Comparison of ENCODE assay signal across 15 mouse cellular contexts in genomic region chr1:184046070-184046677, GRCm38 (mm10). TPM values are rescaled to one million over a fixed set of nuclear protein-coding genes. Genes with fewer than 3 reads are reported as not detected.
DNase-seq lines count a peak whose midpoint lies in the region; ATAC-seq and TF ChIP-seq lines count a peak whose summit lies in the region.
"Had no signal": no experiment of that assay in that cellular context is flagged by ENCODE, and none has a peak within 500 bp of the region (broad histone marks: within the 10 kb centered on the region; RNA-seq: fewer than 3 reads in every experiment).

No protein-coding gene starts in this region.

- ATAC-seq in limb, embryonic 11.5 days (ENCODE audit: insufficient number of reproducible peaks, low FRiP score, low TSS enrichment, low read depth), result peak; percentile 80
- ATAC-seq: intestine, embryonic 15.5 days had no signal

- H3K4me3 ChIP-seq in thymus, adult 2 months (ENCODE audit: control insufficient read depth, insufficient read depth, low read length), result no peak overlapping the region
- H3K4me3 ChIP-seq in embryonic facial prominence, embryonic 10.5 days, result 0 out of 2 replicates have a peak overlapping the region, but pooled peaks have one; percentile 13
- no peak overlapping the region for H3K4me3 ChIP-seq in limb, embryonic 11.5 days (ENCODE audit: low read depth, low read length)
- H3K4me3 ChIP-seq: heart, embryonic 13.5 days; intestine, embryonic 15.5 days; layer of hippocampus, adult 2 months had no signal

- no peak for TF ChIP-seq CTCF in thymus, adult 2 months (IDR thresholded peaks at IDR 0.05; ENCODE audit: borderline replicate concordance, control insufficient read depth, extremely low read depth, insufficient read depth, low read length, poor library complexity)

- H3K9ac ChIP-seq in limb, embryonic 11.5 days (ENCODE audit: low read length), result no peak overlapping the region
- H3K9ac ChIP-seq: heart, embryonic 13.5 days; intestine, embryonic 15.5 days had no signal

- H3K4me1 ChIP-seq in thymus, adult 2 months (replicated peaks; ENCODE audit: control insufficient read depth, insufficient read depth, low read length), result peaks cover 38% of the 10 kb centered on the region
- H3K4me1 ChIP-seq in embryonic facial prominence, embryonic 10.5 days, result peaks cover 49% of the 10 kb centered on the region
- peaks cover 22% of the 10 kb centered on the region for H3K4me1 ChIP-seq in limb, embryonic 11.5 days (ENCODE audit: control insufficient read depth, insufficient read depth, low read length)
- H3K4me1 ChIP-seq: intestine, embryonic 15.5 days had no signal

- H3K9me3 ChIP-seq in embryonic facial prominence, embryonic 10.5 days, result no peaks in the 10 kb centered on the region
- no peaks in the 10 kb centered on the region for H3K9me3 ChIP-seq in limb, embryonic 11.5 days (ENCODE audit: control insufficient read depth, low read length)
- H3K9me3 ChIP-seq: heart, embryonic 13.5 days; intestine, embryonic 15.5 days had no signal

- H3K4me2 ChIP-seq in limb, embryonic 11.5 days (ENCODE audit: low read depth, severe bottlenecking), result no peak overlapping the region
- H3K4me2 ChIP-seq: heart, embryonic 13.5 days; intestine, embryonic 15.5 days; liver, embryonic 11.5 days had no signal

- no peak overlapping the region for H3K27ac ChIP-seq in thymus, adult 2 months (ENCODE audit: control insufficient read depth, insufficient read depth, low read length)
- H3K27ac ChIP-seq in embryonic facial prominence, embryonic 10.5 days (replicated peaks), result peak overlapping the region; percentile 61
- H3K27ac ChIP-seq in limb, embryonic 11.5 days (replicated peaks; ENCODE audit: low read depth, low read length), result peak overlapping the region; percentile 39; the same call in 1 of the 2 replicates
- H3K27ac ChIP-seq: heart, embryonic 13.5 days; intestine, embryonic 15.5 days; layer of hippocampus, adult 2 months had no signal

- TF ChIP-seq POLR2A in thymus, adult 2 months (IDR thresholded peaks at IDR 0.05; ENCODE audit: control insufficient read depth, extremely low read depth, insufficient read depth, low read length, poor library complexity), result no peak

- 90% methylated on average over 6 of the region's 6 CpGs for WGBS in thymus, adult 2 months
- 24% methylated on average over 6 of the region's 6 CpGs for WGBS in embryonic facial prominence, embryonic 10.5 days
- 13% methylated on average over 6 of the region's 6 CpGs for WGBS in limb, embryonic 11.5 days

- H3K27me3 ChIP-seq in thymus, adult 2 months (ENCODE audit: control insufficient read depth, insufficient read depth, low read length), result no peaks in the 10 kb centered on the region
- no peaks in the 10 kb centered on the region for H3K27me3 ChIP-seq in embryonic facial prominence, embryonic 10.5 days (replicated peaks; ENCODE audit: low read depth, poor library complexity, severe bottlenecking)
- H3K27me3 ChIP-seq in limb, embryonic 11.5 days (ENCODE audit: control insufficient read depth, insufficient read depth, low read length), result no peaks in the 10 kb centered on the region
- H3K27me3 ChIP-seq: heart, embryonic 13.5 days; intestine, embryonic 15.5 days had no signal

- intact Hi-C loops in heart, postnatal 25 days (cut with DNase I), result no loop called here

- peak; percentile 48 for DNase-seq in thymus, adult 2 months
- no peak for DNase-seq in thymus, postnatal 0 days (ENCODE audit: low spot score)
- DNase-seq in embryonic facial prominence, embryonic 10.5 days (ENCODE audit: low spot score), result peak; percentile 82
- DNase-seq in limb, embryonic 11.5 days (ENCODE audit: low spot score), result peak; percentile 76
- DNase-seq in kidney, postnatal 4 days, result no peak
- DNase-seq in MN1 (ENCODE audit: low spot score), result no peak
- DNase-seq in heart, adult 8-10 months (ENCODE audit: low spot score), result no peak
- no peak for DNase-seq in heart, postnatal 25 days (ENCODE audit: low spot score)
- DNase-seq: adrenal gland, postnatal 10 days; gastrocnemius, postnatal 10 days had no signal

- peaks cover 35% of the 10 kb centered on the region for H3K36me3 ChIP-seq in thymus, adult 2 months (ENCODE audit: control insufficient read depth, insufficient read depth, low read length)
- H3K36me3 ChIP-seq in embryonic facial prominence, embryonic 10.5 days (replicated peaks), result no peaks in the 10 kb centered on the region
- no peaks in the 10 kb centered on the region for H3K36me3 ChIP-seq in limb, embryonic 11.5 days (ENCODE audit: control insufficient read depth, insufficient read depth, low read length)
- H3K36me3 ChIP-seq: G1E; intestine, embryonic 15.5 days had no signal

RNA-seq across cellular contexts. Expression of gene 1700056E22Rik, which starts 12.1 kb away (rescaled TPM):
- 5.0 and 7.8 TPM in 2 replicates for polyA plus RNA-seq in thymus, adult 2 months (2012; rRNA removed)
- polyA plus RNA-seq in thymus, postnatal 0 days (2015; fragmentation: Nextera tagmentation; extraction: Ambion mirVana), result 6.2 and 8.7 TPM in 2 replicates
- 0.58 and 1.1 TPM in 2 replicates for polyA plus RNA-seq in embryonic facial prominence, embryonic 10.5 days (2016; fragmentation: Nextera tagmentation; extraction: Ambion mirVana)
- polyA plus RNA-seq in limb, embryonic 11.5 days (2014; fragmentation: Nextera tagmentation; extraction: Ambion mirVana), result 0.52 and 0.54 TPM in 2 replicates
- total RNA-seq in heart, adult 8-10 months (2022), result 1 to 10 TPM in 3 of 4 experiments, under 1 TPM in 1; 0.57 to 1.7 (median 1.2) TPM
- total RNA-seq in heart, postnatal 25 days (2021), result under 1 TPM; 0.75 to 0.86 TPM
- total RNA-seq: G1E; layer of hippocampus, adult 2 months had no signal
- polyA plus RNA-seq: G1E had no signal

RNA-seq across cellular contexts. Expression of gene Dusp10, which starts 33.1 kb away (rescaled TPM):
- polyA plus RNA-seq in thymus, adult 2 months (2012; rRNA removed), result 206 and 226 TPM in 2 replicates
- polyA plus RNA-seq in thymus, postnatal 0 days (2015; fragmentation: Nextera tagmentation; extraction: Ambion mirVana), result 91.6 and 101 TPM in 2 replicates
- 3.0 and 3.1 TPM in 2 replicates for polyA plus RNA-seq in embryonic facial prominence, embryonic 10.5 days (2016; fragmentation: Nextera tagmentation; extraction: Ambion mirVana)
- 4.6 and 4.8 TPM in 2 replicates for polyA plus RNA-seq in limb, embryonic 11.5 days (2014; fragmentation: Nextera tagmentation; extraction: Ambion mirVana)
- 1 to 10 TPM; 5.8 to 8.3 (median 7.4) TPM for total RNA-seq in heart, adult 8-10 months (2022)
- 1 to 10 TPM; 7.4 to 8.6 TPM for total RNA-seq in heart, postnatal 25 days (2021)
- polyA plus RNA-seq: G1E had no signal

Comparison
In these comparisons a context has a peak if more than half of its experiments do, and no peak if none do; other contexts are left out.
1. DNase-seq: peak in thymus, adult 2 months (single experiment), embryonic facial prominence, embryonic 10.5 days (single experiment) and limb, embryonic 11.5 days (single experiment); none in thymus, postnatal 0 days (single experiment), kidney, postnatal 4 days (0 of 2), MN1 (single experiment), heart, adult 8-10 months (single experiment) and heart, postnatal 25 days (single experiment).
2. RNA of gene Dusp10, which starts 33.1 kb away (polyA plus RNA-seq): 206 to 226 TPM in thymus, adult 2 months and 91.6 to 101 TPM in thymus, postnatal 0 days; 4.6 to 4.8 TPM in limb, embryonic 11.5 days and 3.0 to 3.1 TPM in embryonic facial prominence, embryonic 10.5 days; every median in the first group is over 10 times any median in the second.